Mouse (Mus musculus): ENCODE measurements around the gene Tomm7. TPM values are rescaled to one million over a fixed set of nuclear protein-coding genes. Genes with fewer than 3 reads are reported as not detected.

The Tomm7 gene
- polyA plus RNA-seq, 1 experiment from 2014 or later, result 104 TPM

Other genes with a start within 250 kb of the Tomm7 start
- 71.8 and 73.4 TPM in 2 replicates for gene Srpk2, start 159.5 kb downstream of the Tomm7 start, polyA plus RNA-seq (2016; fragmentation: Nextera tagmentation; extraction: Ambion mirVana)
- 24.1 and 25.6 TPM in 2 replicates for gene Pus7, start 60.5 kb downstream of the Tomm7 start, polyA plus RNA-seq (2016; fragmentation: Nextera tagmentation; extraction: Ambion mirVana)
- gene Rint1, start 56.5 kb downstream of the Tomm7 start, polyA plus RNA-seq (2016; fragmentation: Nextera tagmentation; extraction: Ambion mirVana), result 39.6 and 40.1 TPM in 2 replicates
- gene Fam126a, start 186.5 kb upstream of the Tomm7 start, polyA plus RNA-seq (2016; fragmentation: Nextera tagmentation; extraction: Ambion mirVana), result 49.5 and 50.0 TPM in 2 replicates